ENCODE assay signal across 9 mouse cellular contexts in the genomic region with DNA sequence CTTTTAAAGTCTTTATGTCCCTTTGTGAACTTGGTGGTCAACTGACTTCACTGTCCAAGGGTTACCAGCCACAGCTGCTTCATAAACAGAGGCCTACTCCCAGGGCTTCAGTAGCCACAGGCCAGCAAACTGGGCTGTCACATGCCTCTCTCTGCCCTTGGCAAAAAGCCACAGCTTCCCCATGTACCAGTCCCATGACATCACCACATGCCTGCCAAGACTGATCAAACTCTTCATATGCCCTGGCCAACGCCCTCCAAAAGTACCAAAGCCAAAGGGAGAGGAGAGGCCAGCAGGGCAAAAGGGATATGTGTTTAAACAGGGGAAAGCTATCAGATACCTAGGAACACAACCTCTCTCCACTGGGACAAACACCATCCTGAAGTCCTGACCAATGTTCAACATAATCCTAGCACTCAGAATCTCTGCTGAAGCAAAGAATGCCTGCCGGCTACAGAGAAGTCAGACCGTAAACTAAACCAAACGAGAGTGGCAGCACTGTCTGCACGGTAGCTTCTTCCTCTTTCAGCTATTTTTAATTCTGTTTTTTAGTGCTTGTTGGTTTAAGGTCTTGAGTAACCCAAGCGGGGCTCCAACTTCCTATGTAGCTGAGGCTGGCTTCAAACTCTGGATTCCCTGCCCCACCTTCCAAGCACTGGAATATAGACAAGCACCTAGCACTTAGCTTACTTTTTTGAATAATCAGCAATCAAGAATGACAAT. TPM values are rescaled to one million over a fixed set of nuclear protein-coding genes. Genes with fewer than 3 reads are reported as not detected.
DNase-seq lines count a peak whose midpoint lies in the region.
"Had no signal": no experiment of that assay in that cellular context is flagged by ENCODE, and none has a peak within 500 bp of the region (broad histone marks: within the 10 kb centered on the region; RNA-seq: fewer than 3 reads in every experiment).

No protein-coding gene starts in this region.

- DNase-seq in retina, postnatal 1 day = peak; percentile 84
- DNase-seq in retina, embryonic 14.5 days (ENCODE audit: low spot score) = no peak
- DNase-seq in adrenal gland, postnatal 14 days = peak; percentile 65
- DNase-seq in gastrocnemius, postnatal 14 days = peak; percentile 38
- DNase-seq in kidney, postnatal 4 days = peak; percentile 30 to 58
- peak; percentile 64 for DNase-seq in lung, postnatal 14 days
- DNase-seq in telencephalon, adult 2 months (ENCODE audit: low read depth, low spot score) = peak; percentile 77
- DNase-seq in forebrain, embryonic 10.5 days (ENCODE audit: extremely low spot score, low spot score) = no peak

- H3K36me3 ChIP-seq in forebrain, embryonic 10.5 days (replicated peaks) = peaks cover 40% of the 10 kb centered on the region

- H3K27me3 ChIP-seq in forebrain, embryonic 10.5 days (ENCODE audit: poor library complexity, severe bottlenecking) = no peaks in the 10 kb centered on the region
- H3K27me3 ChIP-seq: limb, embryonic 12.5 days had no signal

- H3K27ac ChIP-seq in forebrain, embryonic 10.5 days = no peak overlapping the region
- H3K27ac ChIP-seq: limb, embryonic 12.5 days had no signal

- no peak overlapping the region for H3K4me3 ChIP-seq in forebrain, embryonic 10.5 days
- H3K4me3 ChIP-seq: limb, embryonic 12.5 days had no signal

- H3K4me1 ChIP-seq in forebrain, embryonic 10.5 days = peaks cover 28% of the 10 kb centered on the region

- 90% methylated on average over 6 of the region's 6 CpGs for WGBS in forebrain, embryonic 10.5 days

- no peaks in the 10 kb centered on the region for H3K9me3 ChIP-seq in forebrain, embryonic 10.5 days
- H3K9me3 ChIP-seq: limb, embryonic 12.5 days had no signal

- intact Hi-C loops in gastrocnemius, postnatal 14 days (cut with DNase I; ENCODE audit: low total_unique reads) = no loop called here

RNA-seq across cellular contexts. Expression of a gene that starts 21.1 kb away (rescaled TPM):
- total RNA-seq in adrenal gland, postnatal 14 days (2021) = 1.1 and 4.7 TPM in 2 replicates
- total RNA-seq in gastrocnemius, postnatal 14 days (2021) = not detected
- 1.2 and 1.9 TPM in 2 replicates for polyA plus RNA-seq in forebrain, embryonic 10.5 days (2016; fragmentation: Nextera tagmentation; extraction: Ambion mirVana)

RNA-seq across cellular contexts. Expression of a gene that starts 21.7 kb away (rescaled TPM):
- 16.7 and 24.3 TPM in 2 replicates for total RNA-seq in adrenal gland, postnatal 14 days (2021)
- total RNA-seq in gastrocnemius, postnatal 14 days (2021) = 10 to 100 TPM in 1 of 2 experiments, 1 to 10 TPM in 1; 8.3 to 11.1 TPM
- polyA plus RNA-seq in forebrain, embryonic 10.5 days (2016; fragmentation: Nextera tagmentation; extraction: Ambion mirVana) = 25.3 and 25.9 TPM in 2 replicates

Comparison
In these comparisons a context has a peak if more than half of its experiments do, and no peak if none do; other contexts are left out.
1. DNase-seq: peak in retina, postnatal 1 day (single experiment), adrenal gland, postnatal 14 days (single experiment), gastrocnemius, postnatal 14 days (single experiment), kidney, postnatal 4 days (2 of 2), lung, postnatal 14 days (single experiment) and telencephalon, adult 2 months (single experiment); none in retina, embryonic 14.5 days (single experiment) and forebrain, embryonic 10.5 days (single experiment).